Mouse (Mus musculus) midbrain, embryonic 15.5 days (tissue): Measurements from ENCODE around the gene Lpp. TPM values are rescaled to one million over a fixed set of nuclear protein-coding genes. Genes with fewer than 3 reads are reported as not detected.
A peak's percentile ranks its signal among the peaks of the same experiment; 100 is the strongest.

Experiments used
- ATAC-seq: fragments of 200-750 bp; cut with Nextera tagmentation; replicated peaks from 2 replicates; pipeline ENCODE4 v1.8.0; 2017; ENCODE audit warnings: moderate TSS enrichment
- H3K27ac ChIP-seq: fragments of 300-500 bp; sonication (generic); 2 replicates; pipeline ENCODE4 v1.5.1; 2015; ENCODE audit warnings: mild to moderate bottlenecking, inconsistent platforms
- H3K27me3 ChIP-seq: fragments of 300-500 bp; sonication (generic); replicated peaks from 2 replicates; pipeline ENCODE4 v1.6.1; 2015; ENCODE audit warnings: inconsistent platforms
- H3K36me3 ChIP-seq: fragments of 300-500 bp; sonication (generic); replicated peaks from 2 replicates; pipeline ENCODE4 v1.6.1; 2015; ENCODE audit warnings: inconsistent platforms
- H3K4me1 ChIP-seq: fragments of 300-500 bp; sonication (generic); 2 replicates; pipeline ENCODE4 v1.6.1; 2015; ENCODE audit warnings: inconsistent platforms
- H3K4me2 ChIP-seq: fragments of 300-500 bp; sonication (generic); 2 replicates; pipeline ENCODE4 v1.6.1; 2015; ENCODE audit warnings: inconsistent platforms, mild to moderate bottlenecking, moderate library complexity
- H3K4me3 ChIP-seq: fragments of 300-500 bp; sonication (generic); 2 replicates; pipeline ENCODE4 v1.5.1; 2015; ENCODE audit warnings: mild to moderate bottlenecking, inconsistent platforms
- H3K9ac ChIP-seq: fragments of 300-500 bp; sonication (generic); 2 replicates; pipeline ENCODE4 v1.6.1; 2015; ENCODE audit warnings: mild to moderate bottlenecking, inconsistent platforms
- H3K9me3 ChIP-seq: fragments of 300-500 bp; sonication (generic); 2 replicates; pipeline ENCODE4 v1.6.1; 2016; ENCODE audit warnings: inconsistent platforms
- WGBS: fragments of 180-500 bp; shearing (Covaris S2); methylation state at CpG from one replicate; pipeline ENCODE4 v1.1.7; 2015; ENCODE audit warnings: mixed read lengths; 5-methylcytosine and 5-hydroxymethylcytosine counted together
- polyA plus RNA-seq: library from polyadenylated mRNA; unstranded; fragments of >200 nt; fragmentation: Nextera tagmentation; extraction: Ambion mirVana; gene quantifications from 2 replicates; pipeline ENCODE4 v1.2.1, GENCODE M21; 2015

Gene Lpp
- polyA plus RNA-seq, 1 experiment from 2014 or later: 10.4 TPM

GRCm38 (mm10) chr16:24598567-24598966, 205.3 kb downstream of the Lpp start:
- Histone ChIP-seq H3K27ac (no peak overlapping the region), H3K36me3 (no peaks in the 10 kb centered on the region), H3K9me3 (no peaks in the 10 kb centered on the region), H3K4me2 (no peak overlapping the region), H3K4me1 (no peaks in the 10 kb centered on the region), H3K27me3 (no peaks in the 10 kb centered on the region), H3K4me3 (no peak overlapping the region), H3K9ac (no peak overlapping the region)
- no peak for ATAC-seq
- 82% methylated on average over 7 of the region's 7 CpGs for WGBS

GRCm38 (mm10) chr16:24599766-24600165, 206.5 kb downstream of the Lpp start:
- H3K36me3 ChIP-seq: no peaks in the 10 kb centered on the region
- H3K4me1 ChIP-seq: no peaks in the 10 kb centered on the region
- no peak for ATAC-seq
- H3K9ac ChIP-seq: no peak overlapping the region
- H3K4me3 ChIP-seq: no peak overlapping the region
- H3K9me3 ChIP-seq: no peaks in the 10 kb centered on the region
- no peak overlapping the region for H3K4me2 ChIP-seq
- 80% methylated on average over 7 of the region's 7 CpGs for WGBS
- H3K27me3 ChIP-seq: no peaks in the 10 kb centered on the region
- H3K27ac ChIP-seq: no peak overlapping the region

- H3K9me3 ChIP-seq: no peaks in the 10 kb centered on the region
- ATAC-seq: no peak
- H3K36me3 ChIP-seq: no peaks in the 10 kb centered on the region
- no peak overlapping the region for H3K4me3 ChIP-seq
- no peak overlapping the region for H3K9ac ChIP-seq
- 80% methylated on average over 14 of the region's 14 CpGs for WGBS
- H3K4me2 ChIP-seq: no peak overlapping the region
- H3K4me1 ChIP-seq: no peaks in the 10 kb centered on the region
- no peaks in the 10 kb centered on the region for H3K27me3 ChIP-seq
- H3K27ac ChIP-seq: no peak overlapping the region
Measured at GRCm38 (mm10) chr16:24600260-24600948, 207.1 kb downstream of the Lpp start.

- H3K4me3 ChIP-seq: no peak overlapping the region
- H3K36me3 ChIP-seq: no peaks in the 10 kb centered on the region
- H3K27me3 ChIP-seq: no peaks in the 10 kb centered on the region
- H3K4me1 ChIP-seq: no peaks in the 10 kb centered on the region
- no peaks in the 10 kb centered on the region for H3K9me3 ChIP-seq
- H3K27ac ChIP-seq: no peak overlapping the region
- H3K4me2 ChIP-seq: no peak overlapping the region
- ATAC-seq: no peak
- 86% methylated on average over 4 of the region's 4 CpGs for WGBS
- H3K9ac ChIP-seq: no peak overlapping the region
Measured at GRCm38 (mm10) chr16:24603342-24603741, 210.0 kb downstream of the Lpp start.

GRCm38 (mm10) chr16:24607896-24608457, 214.7 kb downstream of the Lpp start:
- Histone ChIP-seq H3K4me1 (no peaks in the 10 kb centered on the region), H3K4me2 (no peak overlapping the region), H3K27me3 (no peaks in the 10 kb centered on the region), H3K4me3 (no peak overlapping the region), H3K36me3 (no peaks in the 10 kb centered on the region), H3K27ac (no peak overlapping the region), H3K9me3 (no peaks in the 10 kb centered on the region), H3K9ac (no peak overlapping the region)
- 84% methylated on average over 8 of the region's 8 CpGs for WGBS
- ATAC-seq: no peak

- Histone ChIP-seq H3K4me3 (no peak overlapping the region), H3K9me3 (no peaks in the 10 kb centered on the region), H3K9ac (no peak overlapping the region), H3K4me2 (no peak overlapping the region), H3K4me1 (peaks cover 4% of the 10 kb centered on the region), H3K27me3 (no peaks in the 10 kb centered on the region), H3K27ac (no peak overlapping the region), H3K36me3 (no peaks in the 10 kb centered on the region)
- no peak for ATAC-seq
- 93% methylated on average over 6 of the region's 6 CpGs for WGBS
Measured at GRCm38 (mm10) chr16:24619458-24619857, 226.2 kb downstream of the Lpp start.

GRCm38 (mm10) chr16:24620021-24620420, 226.7 kb downstream of the Lpp start:
- Histone ChIP-seq H3K9ac (no peak overlapping the region), H3K27me3 (no peaks in the 10 kb centered on the region), H3K4me1 (peaks cover 9% of the 10 kb centered on the region), H3K27ac (no peak overlapping the region), H3K4me2 (no peak overlapping the region), H3K36me3 (no peaks in the 10 kb centered on the region), H3K4me3 (no peak overlapping the region), H3K9me3 (no peaks in the 10 kb centered on the region)
- WGBS: 88% methylated on average over 3 of the region's 3 CpGs
- ATAC-seq: no peak

GRCm38 (mm10) chr16:24622226-24623194, 229.2 kb downstream of the Lpp start:
- 61% methylated on average over 3 of the region's 3 CpGs for WGBS

GRCm38 (mm10) chr16:24624335-24624734, 231.0 kb downstream of the Lpp start:
- ATAC-seq: peak; percentile 90
- Histone ChIP-seq H3K4me3 (no peak overlapping the region), H3K36me3 (no peaks in the 10 kb centered on the region), H3K27ac (peak overlapping the region; percentile 55), H3K27me3 (no peaks in the 10 kb centered on the region), H3K4me1 (peaks cover 10% of the 10 kb centered on the region), H3K9ac (no peak overlapping the region), H3K9me3 (no peaks in the 10 kb centered on the region), H3K4me2 (peak overlapping the region; percentile 20; the same call in 1 of the 2 replicates)
- 15% methylated on average over 5 of the region's 5 CpGs for WGBS

More at GRCm38 (mm10) chr16:24622226-24623194, 229.2 kb downstream of the Lpp start:
- Histone ChIP-seq H3K4me2 (no peak overlapping the region), H3K36me3 (no peaks in the 10 kb centered on the region), H3K9me3 (no peaks in the 10 kb centered on the region), H3K27ac (no peak overlapping the region), H3K4me3 (no peak overlapping the region), H3K9ac (no peak overlapping the region), H3K27me3 (no peaks in the 10 kb centered on the region), H3K4me1 (peaks cover 10% of the 10 kb centered on the region)
- no peak for ATAC-seq

GRCm38 (mm10) chr16:24625576-24625975, 232.3 kb downstream of the Lpp start:
- Histone ChIP-seq H3K4me2 (no peak overlapping the region), H3K27me3 (no peaks in the 10 kb centered on the region), H3K4me1 (peaks cover 10% of the 10 kb centered on the region), H3K4me3 (no peak overlapping the region), H3K27ac (no peak overlapping the region), H3K9ac (no peak overlapping the region), H3K36me3 (no peaks in the 10 kb centered on the region), H3K9me3 (no peaks in the 10 kb centered on the region)
- no peak for ATAC-seq
- 91% methylated on average over 5 of the region's 5 CpGs for WGBS

GRCm38 (mm10) chr16:24628779-24629178, 235.5 kb downstream of the Lpp start:
- Histone ChIP-seq H3K4me2 (no peak overlapping the region), H3K27me3 (no peaks in the 10 kb centered on the region), H3K36me3 (no peaks in the 10 kb centered on the region), H3K4me3 (no peak overlapping the region), H3K4me1 (peaks cover 10% of the 10 kb centered on the region), H3K9me3 (no peaks in the 10 kb centered on the region), H3K27ac (no peak overlapping the region), H3K9ac (no peak overlapping the region)
- no peak for ATAC-seq
- WGBS: 92% methylated on average over 1 of the region's 1 CpGs
